Mouse (Mus musculus) small intestine, adult 2 months (tissue): ENCODE data around the gene Clptm1. TPM values are rescaled to one million over a fixed set of nuclear protein-coding genes. Genes with fewer than 3 reads are reported as not detected.
A peak's percentile ranks its signal among the peaks of the same experiment; 100 is the strongest.
"Not testable (repeated sequence)": the region's sequence is repeated elsewhere in the genome, so short reads cannot be mapped to it uniquely, and the experiment has no call there.

Source experiments
- H3K27ac ChIP-seq: fragments of 200-500 bp; 2 replicates; pipeline ENCODE4 v1.5.1; 2012; ENCODE audit warnings: low read depth, low read length, control low read depth, inconsistent platforms; ENCODE audit not compliant: insufficient read depth
- H3K27me3 ChIP-seq: fragments of 200-500 bp; 2 replicates; pipeline ENCODE4 v1.6.1; 2012; ENCODE audit warnings: mild to moderate bottlenecking, moderate library complexity, low read length, inconsistent platforms; ENCODE audit not compliant: control insufficient read depth, insufficient read depth
- H3K36me3 ChIP-seq: fragments of 200-500 bp; 2 replicates; pipeline ENCODE4 v1.6.1; 2012; ENCODE audit warnings: mild to moderate bottlenecking, low read length, control low read depth, inconsistent platforms; ENCODE audit not compliant: control insufficient read depth, insufficient read depth
- H3K4me1 ChIP-seq: fragments of 200-500 bp; 2 replicates; pipeline ENCODE4 v1.6.1; 2012; ENCODE audit warnings: low read length, inconsistent platforms, mixed read lengths; ENCODE audit not compliant: control insufficient read depth, insufficient read depth, insufficient read length
- H3K4me3 ChIP-seq: fragments of 200-500 bp; 2 replicates; pipeline ENCODE4 v1.5.1; 2012; ENCODE audit warnings: low read depth, mild to moderate bottlenecking, control low read depth, inconsistent platforms, low read length, moderate library complexity
- CTCF ChIP-seq: fragments of 200-500 bp; IDR thresholded peaks from 2 replicates; pipeline ENCODE4 v1.5.1; 2012; ENCODE audit warnings: low read depth, mild to moderate bottlenecking, control low read depth, inconsistent platforms, low read length, moderate library complexity, mixed read lengths; ENCODE audit not compliant: insufficient replicate concordance, insufficient read length; ENCODE audit errors: extremely low read depth
- POLR2A ChIP-seq: fragments of 200-500 bp; IDR thresholded peaks from 2 replicates; pipeline ENCODE4 v1.6.1; 2012; ENCODE audit warnings: low read depth, mild to moderate bottlenecking, control low read depth, inconsistent platforms, low read length, moderate library complexity
- WGBS: fragments of 180-500 bp; shearing (Covaris S2); methylation state at CpG from one replicate; pipeline ENCODE4 v1.1.7; 2018; 5-methylcytosine and 5-hydroxymethylcytosine counted together
- polyA plus RNA-seq: library from polyadenylated mRNA; depleted of rRNA; stranded (reverse); fragments of >200 nt; gene quantifications from 2 replicates; pipeline ENCODE4 v1.2.3, GENCODE M21; 2012

Clptm1 gene
- polyA plus RNA-seq, 1 experiment = 141 TPM

DNA sequence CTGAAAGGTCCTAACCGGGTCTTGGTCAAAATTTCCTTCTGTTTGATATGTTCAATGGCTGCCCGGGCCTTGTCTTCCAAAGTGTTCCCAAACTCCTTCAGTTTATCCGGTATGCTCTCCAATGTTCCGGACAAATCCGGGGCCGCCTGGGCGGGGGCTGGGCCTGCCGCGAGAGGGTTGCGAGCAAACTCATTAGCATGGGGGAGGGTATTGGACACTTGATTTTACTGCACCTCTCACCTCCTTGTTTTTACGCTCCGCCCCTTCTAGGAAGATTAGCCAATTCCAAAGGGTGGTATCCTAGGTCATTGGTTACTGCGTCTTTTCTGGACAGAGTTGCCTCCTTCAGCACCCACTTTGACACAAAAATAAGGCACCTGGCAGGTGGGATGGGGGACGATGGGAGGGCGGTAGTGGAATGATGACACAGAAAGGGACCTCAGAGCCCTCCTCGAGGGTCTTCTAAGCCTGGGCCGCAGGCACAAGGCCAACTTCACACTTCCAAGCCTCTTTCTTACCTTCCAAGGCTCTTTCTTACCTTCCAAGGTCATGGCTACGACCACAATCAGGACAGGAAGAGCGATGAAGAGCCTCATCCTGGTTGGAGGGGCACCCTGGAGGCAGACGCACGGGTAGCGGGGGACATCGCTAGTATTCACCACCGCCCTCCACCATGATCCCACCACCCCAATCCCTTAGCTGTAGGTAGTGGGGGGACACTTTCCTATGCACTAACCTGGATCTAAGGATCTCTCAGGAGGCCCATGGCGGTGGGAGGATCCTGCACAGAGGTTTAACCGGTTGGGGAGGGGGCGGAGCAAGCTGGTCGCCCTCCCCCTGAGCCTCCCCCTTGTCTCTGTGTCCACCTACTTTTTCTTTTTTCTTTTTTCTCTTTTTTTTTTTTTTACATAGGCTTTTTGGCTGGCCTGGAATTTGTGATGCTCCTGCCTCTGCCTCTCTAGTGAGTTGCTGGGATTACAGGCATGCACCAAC is 27.3 kb upstream of the Clptm1 start, which contains the start of gene Apoc1:
Gene Apoc1, minus strand, starts transcription at position 788 of the 993 bp plus-strand sequence.
- Histone ChIP-seq H3K4me1 (peaks cover 15% of the 10 kb centered on the region), H3K36me3 (no peaks in the 10 kb centered on the region), H3K4me3 (peak within 1 kb of the TSS; percentile 3; the same call in 1 of the 2 replicates), H3K27ac (no peak within 1 kb of the TSS), H3K27me3 (no peaks in the 10 kb centered on the region)
- TF ChIP-seq POLR2A (no peak), CTCF (no peak)
- 65% methylated on average over 28 of the region's 28 CpGs for WGBS

DNA sequence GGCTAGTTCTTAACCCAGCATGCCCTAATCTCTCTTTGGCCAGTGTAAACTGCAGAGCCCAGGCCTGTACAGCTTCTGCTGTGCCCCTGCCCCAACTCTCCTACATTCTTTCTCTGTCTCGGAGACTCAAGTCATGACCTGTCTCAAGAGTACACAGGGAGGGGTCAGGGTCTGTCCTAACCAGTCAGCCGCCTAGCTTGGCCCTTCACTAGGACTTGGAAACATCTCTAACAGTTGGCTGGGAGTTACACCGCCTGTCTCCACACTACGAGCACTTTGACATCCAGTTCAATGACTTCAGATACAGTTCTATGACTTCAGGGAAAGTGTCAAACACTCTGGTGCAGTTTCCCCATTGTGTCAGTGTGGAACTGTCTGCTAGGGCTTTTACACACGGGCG is 26.6 kb upstream of the Clptm1 start:
- no peak overlapping the region for H3K27ac ChIP-seq
- no peaks in the 10 kb centered on the region for H3K36me3 ChIP-seq
- WGBS = 82% methylated on average over 6 of the region's 6 CpGs
- H3K4me3 ChIP-seq = peak overlapping the region; percentile 3; the same call in 1 of the 2 replicates
- H3K4me1 ChIP-seq = peaks cover 15% of the 10 kb centered on the region
- no peaks in the 10 kb centered on the region for H3K27me3 ChIP-seq
- TF ChIP-seq POLR2A (no peak), CTCF (no peak)

DNA sequence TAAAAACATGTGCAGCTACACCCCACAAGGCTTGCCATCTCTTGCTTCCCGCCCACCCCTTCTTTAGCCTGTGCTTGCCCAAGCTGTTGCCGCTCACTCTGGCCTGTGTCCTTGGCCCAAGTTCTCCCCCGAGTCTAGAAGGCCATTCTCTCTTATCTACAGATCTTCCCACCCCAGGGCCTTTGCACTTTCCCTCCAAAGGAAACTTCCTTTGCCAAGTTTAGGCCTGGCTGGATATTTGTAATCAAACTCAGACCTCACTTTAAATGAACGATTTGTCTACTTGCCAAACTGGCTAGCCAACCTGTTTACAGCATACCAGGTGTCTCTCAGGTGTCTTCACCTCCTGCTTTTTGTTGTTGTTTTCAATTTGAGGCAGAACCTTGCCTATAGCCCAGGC is 26.0 kb upstream of the Clptm1 start:
- no peaks in the 10 kb centered on the region for H3K36me3 ChIP-seq
- 44% methylated on average over 4 of the region's 4 CpGs for WGBS
- TF ChIP-seq CTCF (no peak), POLR2A (no peak)

DNA sequence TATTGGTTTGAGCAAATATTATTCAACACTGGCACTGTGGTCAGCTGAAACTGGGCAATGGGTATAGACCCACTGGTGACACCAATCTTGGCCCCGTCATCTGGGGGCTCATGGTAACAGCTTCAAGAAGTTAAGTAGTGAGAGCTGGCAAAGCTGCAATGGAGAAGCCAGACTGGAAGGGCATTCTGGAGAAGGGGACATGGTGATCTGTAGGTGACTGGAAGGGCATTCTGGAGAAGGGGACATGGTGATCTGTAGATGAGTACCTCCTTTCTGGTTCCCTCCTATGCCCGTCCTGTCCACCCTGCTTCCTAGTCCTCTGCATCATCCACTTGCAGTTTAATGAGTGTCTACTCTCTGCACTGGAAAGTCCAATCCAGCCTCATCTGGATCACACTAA is 23.8 kb upstream of the Clptm1 start:
- H3K36me3 ChIP-seq = no peaks in the 10 kb centered on the region
- 100% methylated on average over 2 of the region's 2 CpGs for WGBS
- H3K27me3 ChIP-seq = no peaks in the 10 kb centered on the region
- H3K27ac ChIP-seq = no peak overlapping the region
- no peak for TF ChIP-seq POLR2A
- no peak for TF ChIP-seq CTCF
- no peak overlapping the region for H3K4me3 ChIP-seq
- H3K4me1 ChIP-seq = peaks cover 11% of the 10 kb centered on the region

More for the DNA sequence above, 26.0 kb upstream of the Clptm1 start:
- Histone ChIP-seq H3K4me1 (peaks cover 15% of the 10 kb centered on the region), H3K4me3 (no peak overlapping the region), H3K27me3 (no peaks in the 10 kb centered on the region), H3K27ac (no peak overlapping the region)

DNA sequence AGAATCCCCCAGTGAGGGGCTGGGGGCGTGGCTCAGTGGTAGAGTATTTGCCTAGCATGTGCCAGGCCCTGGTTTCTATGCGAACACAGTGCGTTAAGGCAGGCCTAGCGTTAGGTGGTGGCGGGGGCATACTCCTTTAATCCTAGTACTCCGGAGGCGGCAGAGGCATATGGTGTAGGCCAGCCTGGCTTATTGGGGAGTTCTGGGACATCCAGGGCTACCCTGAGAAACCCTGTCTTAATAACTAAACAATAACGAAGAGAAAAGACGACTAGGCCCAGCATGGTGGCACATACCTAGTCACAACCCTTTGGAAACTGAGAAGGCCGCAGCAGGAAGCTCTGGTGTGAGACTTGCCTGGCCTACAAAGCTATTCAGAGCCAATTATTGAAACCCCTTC is 23.3 kb upstream of the Clptm1 start:
- Histone ChIP-seq H3K27ac (no peak overlapping the region), H3K27me3 (no peaks in the 10 kb centered on the region), H3K4me1 (peaks cover 11% of the 10 kb centered on the region), H3K4me3 (no peak overlapping the region), H3K36me3 (no peaks in the 10 kb centered on the region)
- TF ChIP-seq CTCF = no peak
- TF ChIP-seq POLR2A = no peak
- 93% methylated on average over 10 of the region's 10 CpGs for WGBS

DNA sequence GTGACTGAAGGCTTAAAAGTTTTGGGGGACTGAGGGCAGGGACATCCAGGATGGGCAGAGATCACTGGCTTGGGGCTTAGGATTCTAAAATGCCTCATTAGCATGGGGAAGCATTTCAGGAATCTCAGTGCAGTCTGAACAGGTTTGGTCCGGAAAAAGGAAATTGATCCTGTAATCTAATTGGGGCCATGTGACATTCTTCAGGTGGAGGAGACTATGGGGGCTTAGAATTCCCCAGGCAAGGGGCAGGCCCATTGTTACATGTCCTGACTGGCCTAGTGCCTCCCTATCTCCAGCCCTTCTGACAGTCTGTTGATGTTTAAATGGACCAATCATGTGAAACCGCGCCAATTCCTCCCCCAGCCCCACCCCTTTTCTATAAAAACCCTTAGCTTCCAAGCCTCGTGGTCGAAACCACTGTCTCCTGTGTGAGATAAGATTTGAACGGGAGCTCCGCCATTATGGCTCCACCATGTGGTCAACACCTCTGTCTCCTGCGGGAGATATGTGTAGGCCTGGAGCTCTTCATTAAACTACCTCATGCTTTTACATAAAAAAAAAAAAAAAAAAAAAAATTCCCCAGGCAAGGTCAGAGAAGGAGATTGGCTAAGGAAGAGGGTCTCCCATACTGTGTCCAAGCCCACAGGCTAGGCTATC is 22.2 kb upstream of the Clptm1 start:
- not testable (repeated sequence) for H3K4me1 ChIP-seq, H3K27me3 ChIP-seq
- 44% methylated on average over 8 of the region's 8 CpGs for WGBS

DNA sequence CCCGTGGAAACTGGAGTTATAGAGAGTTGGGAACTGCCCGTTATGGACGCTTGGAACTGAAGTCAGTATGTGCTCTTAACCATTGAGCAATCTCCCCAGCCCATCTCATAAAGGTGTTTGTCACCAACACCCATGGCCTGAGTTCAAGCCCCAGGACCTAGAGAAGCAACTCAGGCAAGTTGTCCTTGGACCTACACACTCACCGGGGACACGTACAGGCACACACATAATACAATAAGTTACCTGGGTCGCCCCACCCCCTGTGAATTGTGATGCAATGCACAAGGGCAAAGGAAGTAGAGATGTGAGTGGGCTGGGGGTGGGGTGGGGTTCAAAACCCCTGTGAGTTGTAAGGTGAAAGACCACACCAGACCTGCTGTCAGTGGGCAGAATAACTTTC is 21.7 kb upstream of the Clptm1 start:
- WGBS = 82% methylated on average over 6 of the region's 6 CpGs
- Histone ChIP-seq H3K36me3 (no peaks in the 10 kb centered on the region), H3K27ac (no peak overlapping the region)

More for the DNA sequence above, 22.2 kb upstream of the Clptm1 start:
- H3K4me3 ChIP-seq, H3K27ac ChIP-seq, H3K36me3 ChIP-seq: not testable (repeated sequence)

More for the DNA sequence above, 21.7 kb upstream of the Clptm1 start:
- Histone ChIP-seq H3K4me1 (peaks cover 6% of the 10 kb centered on the region; the same call in 1 of the 2 replicates), H3K27me3 (no peaks in the 10 kb centered on the region), H3K4me3 (no peak overlapping the region)
- no peak for TF ChIP-seq CTCF
